Mouse (Mus musculus): ENCODE measurements around the gene Hoxa3. TPM values are rescaled to one million over a fixed set of nuclear protein-coding genes. Genes with fewer than 3 reads are reported as not detected.

Hoxa3 gene
- polyA plus RNA-seq, 1 experiment from 2014 or later: 8.2 TPM

GRCm38 (mm10) chr6:52180213-52180710 is 32.9 kb downstream of the Hoxa3 start:
- Histone ChIP-seq H3K9me3 (ENCODE audit: low read length) (no peaks in the 10 kb centered on the region), H3K4me3 (ENCODE audit: low read length) (peak overlapping the region; percentile 63), H3K36me3 (ENCODE audit: insufficient read depth, low read length) (no peaks in the 10 kb centered on the region), H3K9ac (replicated peaks; ENCODE audit: low read length) (peak overlapping the region; percentile 89), H3K27ac (ENCODE audit: low read length) (peak overlapping the region; percentile 97), H3K4me1 (ENCODE audit: insufficient read depth, low read length) (peaks cover 84% of the 10 kb centered on the region), H3K4me2 (replicated peaks; ENCODE audit: low read depth, low read length) (peak overlapping the region; percentile 72), H3K27me3 (ENCODE audit: insufficient read depth, low read length) (no peaks in the 10 kb centered on the region)
- 17% methylated on average over 11 of the region's 11 CpGs for WGBS
- no peak for ATAC-seq (ENCODE audit: low FRiP score, low TSS enrichment)

GRCm38 (mm10) chr6:52179690-52180089 is 33.4 kb downstream of the Hoxa3 start:
- Histone ChIP-seq H3K27me3 (ENCODE audit: insufficient read depth, low read length) (no peaks in the 10 kb centered on the region), H3K27ac (ENCODE audit: low read length) (peak overlapping the region; percentile 97), H3K9ac (replicated peaks; ENCODE audit: low read length) (peak overlapping the region; percentile 89), H3K4me2 (replicated peaks; ENCODE audit: low read depth, low read length) (peak overlapping the region; percentile 72), H3K4me1 (ENCODE audit: insufficient read depth, low read length) (peaks cover 84% of the 10 kb centered on the region), H3K4me3 (ENCODE audit: low read length) (peak overlapping the region; percentile 63), H3K9me3 (ENCODE audit: low read length) (no peaks in the 10 kb centered on the region), H3K36me3 (ENCODE audit: insufficient read depth, low read length) (no peaks in the 10 kb centered on the region)
- ATAC-seq (ENCODE audit: low FRiP score, low TSS enrichment): no peak
- 11% methylated on average over 10 of the region's 10 CpGs for WGBS

- Histone ChIP-seq H3K9me3 (ENCODE audit: low read length) (no peaks in the 10 kb centered on the region), H3K27me3 (ENCODE audit: insufficient read depth, low read length) (no peaks in the 10 kb centered on the region), H3K27ac (ENCODE audit: low read length) (peak overlapping the region; percentile 97), H3K4me2 (replicated peaks; ENCODE audit: low read depth, low read length) (peak overlapping the region; percentile 72), H3K36me3 (ENCODE audit: insufficient read depth, low read length) (no peaks in the 10 kb centered on the region), H3K4me3 (ENCODE audit: low read length) (peak overlapping the region; percentile 63), H3K4me1 (ENCODE audit: insufficient read depth, low read length) (peaks cover 82% of the 10 kb centered on the region), H3K9ac (replicated peaks; ENCODE audit: low read length) (peak overlapping the region; percentile 89)
- ATAC-seq (ENCODE audit: low FRiP score, low TSS enrichment): no peak
- WGBS: 15% methylated on average over 4 of the region's 4 CpGs
Observed at GRCm38 (mm10) chr6:52178918-52179665, 34.0 kb downstream of the Hoxa3 start.

- peak overlapping the region; percentile 72 for H3K4me2 ChIP-seq (replicated peaks; ENCODE audit: low read depth, low read length)
- WGBS: 8% methylated on average over 9 of the region's 9 CpGs
- H3K9ac ChIP-seq (replicated peaks; ENCODE audit: low read length): peak overlapping the region; percentile 89
- peak overlapping the region; percentile 63 for H3K4me3 ChIP-seq (ENCODE audit: low read length)
- ATAC-seq (ENCODE audit: low FRiP score, low TSS enrichment): no peak
- H3K9me3 ChIP-seq (ENCODE audit: low read length): no peaks in the 10 kb centered on the region
- no peaks in the 10 kb centered on the region for H3K36me3 ChIP-seq (ENCODE audit: insufficient read depth, low read length)
- H3K27ac ChIP-seq (ENCODE audit: low read length): peak overlapping the region; percentile 97
- H3K4me1 ChIP-seq (ENCODE audit: insufficient read depth, low read length): peaks cover 82% of the 10 kb centered on the region
- no peaks in the 10 kb centered on the region for H3K27me3 ChIP-seq (ENCODE audit: insufficient read depth, low read length)
Observed at GRCm38 (mm10) chr6:52177806-52178205, 35.3 kb downstream of the Hoxa3 start.

DNA sequence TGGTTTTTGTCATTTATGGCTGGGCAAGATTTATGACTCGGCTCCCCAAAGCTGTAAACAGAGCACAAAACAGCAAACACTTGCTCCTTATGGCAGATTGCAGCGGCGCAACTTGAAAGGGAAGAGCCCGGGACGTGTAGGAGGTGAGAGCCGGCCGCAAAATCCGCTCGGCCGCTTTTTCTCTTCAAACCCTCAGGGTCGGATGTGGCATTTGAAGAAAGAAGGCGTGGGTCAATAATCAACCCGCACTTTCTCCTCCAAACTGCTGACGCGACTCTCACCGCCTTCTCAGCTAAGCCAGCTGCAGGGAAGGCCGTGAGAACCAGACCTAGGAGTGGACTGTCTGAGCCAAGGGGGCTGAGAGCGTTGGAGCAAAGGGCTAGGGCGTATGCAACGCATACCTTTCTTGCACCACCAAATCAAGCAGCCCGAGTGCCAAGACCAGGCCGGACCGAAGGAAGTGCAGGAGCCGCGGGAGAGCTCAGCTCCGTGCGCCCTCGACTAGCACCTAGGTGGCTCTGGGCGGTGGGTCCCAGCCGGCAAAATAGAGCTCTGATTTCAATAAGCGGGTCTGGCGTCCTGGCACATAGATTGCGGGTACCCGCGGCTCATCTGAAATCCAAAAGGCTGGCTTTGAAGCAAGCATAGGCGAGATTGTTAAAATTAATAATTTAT is 35.9 kb downstream of the Hoxa3 start, which contains the start of gene 5730596B20Rik:
Gene 5730596B20Rik, plus strand, starts transcription at position 438 of the 675 bp plus-strand sequence.
- H3K4me3 ChIP-seq (ENCODE audit: low read length): peak within 1 kb of the TSS; percentile 63
- no peaks in the 10 kb centered on the region for H3K36me3 ChIP-seq (ENCODE audit: insufficient read depth, low read length)
- peaks cover 82% of the 10 kb centered on the region for H3K4me1 ChIP-seq (ENCODE audit: insufficient read depth, low read length)
- no peaks in the 10 kb centered on the region for H3K9me3 ChIP-seq (ENCODE audit: low read length)
- peak within 1 kb of the TSS; percentile 97 for H3K27ac ChIP-seq (ENCODE audit: low read length)
- peak; percentile 65 for ATAC-seq (ENCODE audit: low FRiP score, low TSS enrichment)
- peak within 1 kb of the TSS; percentile 72 for H3K4me2 ChIP-seq (replicated peaks; ENCODE audit: low read depth, low read length)
- peak within 1 kb of the TSS; percentile 89 for H3K9ac ChIP-seq (replicated peaks; ENCODE audit: low read length)
- 1% methylated on average over 36 of the region's 36 CpGs for WGBS
- no peaks in the 10 kb centered on the region for H3K27me3 ChIP-seq (ENCODE audit: insufficient read depth, low read length)

- H3K9me3 ChIP-seq (ENCODE audit: low read length): no peaks in the 10 kb centered on the region
- no peak for ATAC-seq (ENCODE audit: low FRiP score, low TSS enrichment)
- H3K4me3 ChIP-seq (ENCODE audit: low read length): peak overlapping the region; percentile 63
- WGBS: 2% methylated on average over 6 of the region's 6 CpGs
- H3K9ac ChIP-seq (replicated peaks; ENCODE audit: low read length): peak overlapping the region; percentile 89
- peak overlapping the region; percentile 72 for H3K4me2 ChIP-seq (replicated peaks; ENCODE audit: low read depth, low read length)
- H3K27me3 ChIP-seq (ENCODE audit: insufficient read depth, low read length): no peaks in the 10 kb centered on the region
- H3K4me1 ChIP-seq (ENCODE audit: insufficient read depth, low read length): peaks cover 82% of the 10 kb centered on the region
- H3K27ac ChIP-seq (ENCODE audit: low read length): peak overlapping the region; percentile 97
- H3K36me3 ChIP-seq (ENCODE audit: insufficient read depth, low read length): no peaks in the 10 kb centered on the region
Observed at GRCm38 (mm10) chr6:52176391-52176790, 36.7 kb downstream of the Hoxa3 start.

DNA sequence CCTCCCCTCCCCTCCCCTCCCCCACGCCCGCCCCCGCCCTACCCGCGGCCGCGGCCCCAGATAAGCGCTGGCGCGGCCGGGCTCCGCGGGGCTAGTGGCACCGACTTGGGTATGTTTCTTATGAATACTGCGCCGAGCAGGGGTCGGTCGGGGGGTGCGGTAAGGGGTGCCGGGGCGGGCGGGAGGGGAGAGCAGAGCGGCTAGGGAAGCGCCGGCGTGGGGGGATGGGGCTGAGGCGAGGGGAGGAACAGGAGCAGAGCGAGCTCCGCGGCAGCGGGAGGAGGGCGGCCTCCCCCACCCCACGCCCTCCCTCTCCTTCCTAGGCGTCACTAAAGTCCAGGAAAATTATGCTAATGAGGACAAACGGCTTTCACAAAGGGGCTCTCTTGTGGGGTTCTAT is 37.3 kb downstream of the Hoxa3 start:
- under 1% methylated on average over 13 of the region's 35 CpGs for WGBS
- Histone ChIP-seq H3K27me3 (ENCODE audit: insufficient read depth, low read length) (no peaks in the 10 kb centered on the region), H3K4me2 (replicated peaks; ENCODE audit: low read depth, low read length) (peak overlapping the region; percentile 72), H3K4me3 (ENCODE audit: low read length) (peak overlapping the region; percentile 63), H3K9ac (replicated peaks; ENCODE audit: low read length) (peak overlapping the region; percentile 89), H3K36me3 (ENCODE audit: insufficient read depth, low read length) (no peaks in the 10 kb centered on the region), H3K9me3 (ENCODE audit: low read length) (no peaks in the 10 kb centered on the region), H3K27ac (ENCODE audit: low read length) (peak overlapping the region; percentile 97), H3K4me1 (ENCODE audit: insufficient read depth, low read length) (peaks cover 82% of the 10 kb centered on the region)
- ATAC-seq (ENCODE audit: low FRiP score, low TSS enrichment): peak; percentile 44

DNA sequence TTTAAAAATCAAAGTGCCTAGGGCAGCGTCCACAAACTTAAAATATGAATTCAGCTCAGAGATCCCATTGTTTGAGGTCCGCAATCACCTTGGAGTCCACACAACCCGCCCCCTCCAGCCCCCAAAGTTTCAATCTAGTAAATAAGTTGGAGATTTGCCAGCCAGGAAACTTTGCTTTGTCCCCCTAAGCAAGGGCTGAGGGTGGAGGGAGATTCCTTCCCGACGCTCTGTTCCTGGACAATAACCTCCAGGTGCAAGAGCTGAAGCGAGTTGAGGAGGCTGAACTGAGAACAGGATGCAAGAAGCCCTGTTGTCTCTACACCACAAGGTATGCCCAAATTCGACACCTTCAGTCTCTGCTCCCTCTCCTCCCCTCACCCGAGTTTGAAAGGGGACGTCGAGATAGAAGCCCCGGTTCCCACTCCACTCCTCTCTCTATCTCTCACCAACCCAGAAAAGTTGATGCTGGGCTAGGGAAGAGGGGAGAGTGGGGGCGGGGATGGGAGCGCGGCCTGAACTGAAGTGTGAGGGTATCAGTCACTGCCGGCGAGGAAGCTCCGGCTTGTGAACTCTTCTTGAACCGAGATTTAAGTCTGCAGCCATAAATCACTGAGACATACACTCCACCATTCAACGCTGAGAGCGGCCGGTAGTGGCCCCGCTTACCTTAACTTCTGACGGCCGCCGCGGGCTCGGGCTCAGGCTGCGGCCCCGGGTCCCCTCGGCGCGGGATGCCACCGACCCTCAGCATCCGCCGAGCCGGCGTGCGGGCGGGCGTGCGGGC is 38.0 kb downstream of the Hoxa3 start:
- H3K27ac ChIP-seq (ENCODE audit: low read length): peak overlapping the region; percentile 97
- H3K36me3 ChIP-seq (ENCODE audit: insufficient read depth, low read length): peaks cover 2% of the 10 kb centered on the region; the same call in 1 of the 2 replicates
- H3K9ac ChIP-seq (replicated peaks; ENCODE audit: low read length): peak overlapping the region; percentile 89
- no peaks in the 10 kb centered on the region for H3K9me3 ChIP-seq (ENCODE audit: low read length)
- H3K4me1 ChIP-seq (ENCODE audit: insufficient read depth, low read length): peaks cover 82% of the 10 kb centered on the region
- 2% methylated on average over 41 of the region's 41 CpGs for WGBS
- peak; percentile 55 for ATAC-seq (ENCODE audit: low FRiP score, low TSS enrichment)
- H3K27me3 ChIP-seq (ENCODE audit: insufficient read depth, low read length): no peaks in the 10 kb centered on the region
- peak overlapping the region; percentile 63 for H3K4me3 ChIP-seq (ENCODE audit: low read length)
- peak overlapping the region; percentile 72 for H3K4me2 ChIP-seq (replicated peaks; ENCODE audit: low read depth, low read length)

DNA sequence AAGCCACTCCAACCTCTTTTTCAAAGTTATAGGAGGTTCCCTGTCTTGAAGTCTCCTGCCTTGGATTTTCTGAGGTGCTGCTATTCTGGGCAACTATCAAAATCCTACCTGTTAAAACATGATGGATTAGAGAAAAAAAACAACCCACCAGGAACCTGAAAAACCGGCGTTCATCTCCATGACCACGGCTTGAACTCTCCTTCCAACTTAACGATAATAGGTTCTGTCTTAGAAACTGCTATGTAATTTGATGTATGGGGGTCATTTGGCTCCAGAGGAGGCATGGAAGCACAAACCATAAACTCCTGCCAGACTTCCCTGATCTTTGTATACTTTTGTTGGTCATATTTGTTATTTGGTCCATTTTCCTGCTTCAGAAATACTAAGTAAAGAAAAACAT is 39.5 kb downstream of the Hoxa3 start:
- no peak for ATAC-seq (ENCODE audit: low FRiP score, low TSS enrichment)
- Histone ChIP-seq H3K27ac (ENCODE audit: low read length) (peak overlapping the region; percentile 85), H3K4me3 (ENCODE audit: low read length) (no peak overlapping the region), H3K4me2 (replicated peaks; ENCODE audit: low read depth, low read length) (peak overlapping the region; percentile 50), H3K4me1 (ENCODE audit: insufficient read depth, low read length) (peaks cover 81% of the 10 kb centered on the region), H3K27me3 (ENCODE audit: insufficient read depth, low read length) (no peaks in the 10 kb centered on the region), H3K9me3 (ENCODE audit: low read length) (no peaks in the 10 kb centered on the region), H3K36me3 (ENCODE audit: insufficient read depth, low read length) (peaks cover 7% of the 10 kb centered on the region; the same call in 1 of the 2 replicates), H3K9ac (replicated peaks; ENCODE audit: low read length) (peak overlapping the region; percentile 61; the same call in 1 of the 2 replicates)
- WGBS: 2% methylated on average over 4 of the region's 4 CpGs
